Mouse (Mus musculus) intestine, embryonic 15.5 days (tissue): ENCODE data around the gene Fads2. TPM values are rescaled to one million over a fixed set of nuclear protein-coding genes. Genes with fewer than 3 reads are reported as not detected.

Experiments used
- ATAC-seq: fragments of 200-750 bp; cut with Nextera tagmentation; 2 replicates; pipeline ENCODE4 v1.8.0; 2017; ENCODE audit warnings: moderate TSS enrichment, moderate library complexity
- H3K27ac ChIP-seq: fragments of 300-500 bp; sonication (generic); 2 replicates; pipeline ENCODE4 v1.5.1; 2015; ENCODE audit warnings: mild to moderate bottlenecking, inconsistent platforms
- H3K27me3 ChIP-seq: fragments of 300-500 bp; sonication (generic); replicated peaks from 2 replicates; pipeline ENCODE4 v1.6.1; 2015; ENCODE audit warnings: inconsistent platforms
- H3K36me3 ChIP-seq: fragments of 300-500 bp; sonication (generic); 2 replicates; pipeline ENCODE4 v1.6.1; 2015; ENCODE audit warnings: inconsistent platforms
- H3K4me1 ChIP-seq: fragments of 300-500 bp; sonication (generic); replicated peaks from 2 replicates; pipeline ENCODE4 v1.6.1; 2015; ENCODE audit warnings: inconsistent platforms
- H3K4me2 ChIP-seq: fragments of 300-500 bp; sonication (generic); replicated peaks from 2 replicates; pipeline ENCODE4 v1.6.1; 2015; ENCODE audit warnings: mild to moderate bottlenecking, inconsistent platforms
- H3K4me3 ChIP-seq: fragments of 300-500 bp; sonication (generic); replicated peaks from 2 replicates; pipeline ENCODE4 v1.5.1; 2015; ENCODE audit warnings: inconsistent platforms
- H3K9ac ChIP-seq: fragments of 300-500 bp; sonication (generic); 2 replicates; pipeline ENCODE4 v1.6.1; 2015; ENCODE audit warnings: inconsistent platforms
- H3K9me3 ChIP-seq: fragments of 300-500 bp; sonication (generic); 2 replicates; pipeline ENCODE4 v1.6.1; 2016; ENCODE audit warnings: inconsistent platforms
- WGBS: fragments of 180-500 bp; shearing (Covaris S2); methylation state at CpG from one replicate; pipeline ENCODE4 v1.1.7; 2015; 5-methylcytosine and 5-hydroxymethylcytosine counted together
- polyA plus RNA-seq: library from polyadenylated mRNA; unstranded; fragments of >200 nt; fragmentation: Nextera tagmentation; extraction: Ambion mirVana; gene quantifications from 2 replicates; pipeline ENCODE4 v1.2.1, GENCODE M21; 2015

The Fads2 gene
- polyA plus RNA-seq, 1 experiment from 2014 or later = 194 TPM

DNA sequence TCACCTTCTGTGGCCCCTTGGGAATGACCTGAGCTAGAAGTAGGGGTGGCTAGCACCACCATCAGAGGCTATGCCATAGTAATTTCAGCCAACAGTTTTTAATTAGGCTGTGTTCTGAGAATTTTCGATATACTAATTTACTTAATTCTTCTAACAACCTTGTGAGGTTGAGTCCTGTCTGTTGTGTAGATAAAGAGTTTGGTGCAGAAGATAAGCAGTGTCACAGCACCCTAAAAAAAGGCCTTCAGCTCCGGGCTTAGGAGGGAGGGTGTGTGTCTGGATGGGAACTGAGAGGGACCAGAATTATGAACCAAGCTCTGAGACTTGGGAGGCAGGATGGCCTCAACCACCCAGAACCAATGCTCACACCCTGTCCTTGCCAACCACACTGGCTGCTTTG is 55.8 kb downstream of the Fads2 start:
- Histone ChIP-seq H3K9me3 (no peaks in the 10 kb centered on the region), H3K4me2 (no peak overlapping the region), H3K4me1 (peaks cover 25% of the 10 kb centered on the region), H3K27ac (no peak overlapping the region), H3K27me3 (no peaks in the 10 kb centered on the region), H3K9ac (no peak overlapping the region), H3K36me3 (no peaks in the 10 kb centered on the region), H3K4me3 (no peak overlapping the region)
- WGBS = 82% methylated on average over 2 of the region's 2 CpGs
- no peak for ATAC-seq

DNA sequence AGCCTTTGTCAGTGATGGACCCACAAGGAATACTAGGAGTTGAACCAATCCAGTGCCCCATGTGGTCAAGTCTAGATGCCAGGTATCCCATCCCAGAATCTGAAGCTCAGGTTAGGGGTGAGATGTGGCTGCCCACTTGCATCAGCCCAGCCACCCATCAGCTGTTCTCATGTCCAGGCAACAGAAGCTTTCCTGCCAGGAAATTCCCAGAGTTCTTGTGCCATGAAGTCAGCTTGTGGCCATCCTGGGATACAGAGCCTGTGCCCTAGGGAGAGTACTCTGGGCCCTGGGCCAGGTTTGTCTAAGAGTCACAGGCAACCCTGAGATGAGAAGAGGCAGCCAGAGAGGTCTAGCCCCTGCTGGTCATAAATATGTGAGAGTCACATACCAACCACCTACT is 57.9 kb downstream of the Fads2 start:
- H3K27ac ChIP-seq = no peak overlapping the region
- H3K4me3 ChIP-seq = no peak overlapping the region

GRCm38 (mm10) chr19:10042816-10043215 is 58.7 kb downstream of the Fads2 start:
- Histone ChIP-seq H3K36me3 (no peaks in the 10 kb centered on the region), H3K9ac (no peak overlapping the region)

More for the DNA sequence above, 57.9 kb downstream of the Fads2 start:
- no peak for ATAC-seq
- H3K27me3 ChIP-seq = no peaks in the 10 kb centered on the region
- H3K36me3 ChIP-seq = no peaks in the 10 kb centered on the region
- H3K4me1 ChIP-seq = peaks cover 25% of the 10 kb centered on the region
- H3K9me3 ChIP-seq = no peaks in the 10 kb centered on the region
- 0 out of 2 replicates have a peak overlapping the region, but pooled peaks have one; percentile 0 for H3K4me2 ChIP-seq
- no peak overlapping the region for H3K9ac ChIP-seq

DNA sequence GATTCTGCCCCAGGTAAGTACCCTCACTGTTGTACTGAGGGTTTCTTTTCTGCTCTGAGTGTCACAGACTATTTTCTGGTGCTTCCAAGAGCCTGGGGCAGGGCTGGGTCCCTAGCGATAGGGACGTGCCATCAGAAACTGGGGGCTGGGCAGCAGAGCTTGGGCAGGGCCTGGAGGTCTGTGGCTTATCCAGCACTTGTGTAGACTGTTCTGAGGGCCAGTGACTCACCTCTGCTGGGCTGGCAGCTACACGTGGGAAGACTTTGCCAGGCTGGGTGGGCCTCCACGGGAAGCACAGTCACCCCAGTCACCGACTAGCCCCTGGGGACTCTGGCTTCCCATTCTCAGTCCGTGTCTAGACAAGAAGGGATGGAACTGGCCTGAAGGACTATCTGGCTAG is 59.3 kb downstream of the Fads2 start:
- Histone ChIP-seq H3K27me3 (no peaks in the 10 kb centered on the region), H3K4me2 (peak overlapping the region; percentile 99), H3K27ac (no peak overlapping the region), H3K9me3 (no peaks in the 10 kb centered on the region), H3K4me1 (peaks cover 30% of the 10 kb centered on the region), H3K36me3 (no peaks in the 10 kb centered on the region), H3K4me3 (peak overlapping the region; percentile 71), H3K9ac (peak overlapping the region; percentile 76)
- ATAC-seq = 0 out of 2 replicates have a peak, but pooled peaks have one; percentile 7
- 48% methylated on average over 6 of the region's 6 CpGs for WGBS

More at GRCm38 (mm10) chr19:10042816-10043215, 58.7 kb downstream of the Fads2 start:
- H3K4me2 ChIP-seq = peak overlapping the region; percentile 99
- H3K4me3 ChIP-seq = no peak overlapping the region
- no peaks in the 10 kb centered on the region for H3K27me3 ChIP-seq
- ATAC-seq = no peak
- WGBS = 80% methylated on average over 4 of the region's 4 CpGs
- no peak overlapping the region for H3K27ac ChIP-seq
- no peaks in the 10 kb centered on the region for H3K9me3 ChIP-seq
- peaks cover 28% of the 10 kb centered on the region for H3K4me1 ChIP-seq

DNA sequence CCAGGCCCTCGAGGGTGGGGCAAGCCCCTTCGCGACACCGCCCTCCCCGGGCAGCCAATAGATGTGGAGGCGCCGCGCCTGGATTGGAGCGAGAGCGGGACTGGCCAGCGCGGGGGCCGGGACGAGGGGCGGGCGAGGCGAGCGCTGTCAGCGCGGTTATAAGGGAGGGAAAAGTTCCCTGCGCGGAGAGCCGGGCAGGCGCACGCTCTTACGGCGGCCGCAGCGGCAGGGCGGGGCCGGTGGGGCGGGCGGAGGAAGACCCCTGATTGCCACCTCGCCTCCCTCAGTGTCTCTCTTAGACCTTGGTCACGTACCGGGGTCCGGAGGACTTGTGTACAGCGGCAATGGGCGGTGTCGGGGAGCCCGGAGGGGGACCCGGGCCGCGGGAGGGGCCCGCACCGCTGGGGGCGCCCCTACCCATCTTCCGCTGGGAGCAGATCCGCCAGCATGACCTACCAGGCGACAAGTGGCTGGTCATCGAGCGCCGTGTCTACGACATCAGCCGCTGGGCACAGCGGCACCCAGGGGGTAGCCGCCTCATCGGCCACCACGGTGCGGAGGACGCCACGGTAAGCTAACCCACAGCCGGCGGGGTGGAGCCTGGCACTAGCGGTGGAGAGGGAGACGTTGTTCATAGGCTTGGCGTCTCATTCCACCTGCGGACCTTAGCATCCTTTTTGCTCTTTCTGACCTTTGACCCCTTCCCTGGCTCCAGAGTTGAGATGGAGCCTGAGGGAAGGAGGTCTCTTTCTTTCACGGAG is 60.0 kb downstream of the Fads2 start, which contains the start of gene Fads3:
TSS of gene Fads3 (plus strand) at position 182 of the 761 bp plus-strand sequence.
- under 1% methylated on average over 69 of the region's 69 CpGs for WGBS
- Histone ChIP-seq H3K4me2 (peak within 1 kb of the TSS; percentile 99), H3K9me3 (no peaks in the 10 kb centered on the region), H3K9ac (peak within 1 kb of the TSS; percentile 76), H3K4me3 (peak within 1 kb of the TSS; percentile 71), H3K4me1 (peaks cover 30% of the 10 kb centered on the region), H3K36me3 (no peaks in the 10 kb centered on the region), H3K27ac (peak within 1 kb of the TSS; percentile 59), H3K27me3 (no peaks in the 10 kb centered on the region)
- peak; percentile 91 for ATAC-seq

DNA sequence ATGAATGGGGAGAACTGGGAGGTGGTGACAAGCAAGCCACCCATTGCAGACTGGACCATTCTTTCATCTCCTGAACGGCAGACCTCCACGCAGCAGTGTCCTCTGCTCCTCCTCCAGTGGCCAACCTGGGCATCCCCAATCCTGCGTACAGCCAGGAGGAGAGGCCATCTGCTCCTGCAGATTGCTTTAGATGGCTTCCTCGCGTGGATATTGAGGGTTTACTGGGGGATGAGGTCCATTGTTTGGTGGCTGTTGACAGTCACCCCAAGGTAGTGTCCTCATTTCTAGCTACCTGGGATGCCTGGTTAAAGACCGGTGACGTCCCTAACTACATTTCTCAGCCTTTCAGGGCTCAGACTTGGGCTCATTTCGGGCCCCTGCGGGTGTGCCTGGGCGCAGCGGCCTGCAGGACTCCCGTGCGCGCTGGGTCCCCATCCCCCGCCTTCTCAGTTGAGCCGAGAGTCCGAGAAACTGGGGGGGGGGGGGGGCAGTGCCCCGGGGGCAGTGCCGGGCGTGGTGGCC is 60.6 kb downstream of the Fads2 start:
- Histone ChIP-seq H3K9me3 (no peaks in the 10 kb centered on the region), H3K27ac (peak overlapping the region; percentile 41; the same call in 1 of the 2 replicates), H3K4me1 (peaks cover 30% of the 10 kb centered on the region), H3K36me3 (no peaks in the 10 kb centered on the region), H3K4me3 (peak overlapping the region; percentile 71), H3K4me2 (peak overlapping the region; percentile 99), H3K27me3 (no peaks in the 10 kb centered on the region), H3K9ac (peak overlapping the region; percentile 76)
- WGBS = 9% methylated on average over 20 of the region's 20 CpGs
- no peak for ATAC-seq

DNA sequence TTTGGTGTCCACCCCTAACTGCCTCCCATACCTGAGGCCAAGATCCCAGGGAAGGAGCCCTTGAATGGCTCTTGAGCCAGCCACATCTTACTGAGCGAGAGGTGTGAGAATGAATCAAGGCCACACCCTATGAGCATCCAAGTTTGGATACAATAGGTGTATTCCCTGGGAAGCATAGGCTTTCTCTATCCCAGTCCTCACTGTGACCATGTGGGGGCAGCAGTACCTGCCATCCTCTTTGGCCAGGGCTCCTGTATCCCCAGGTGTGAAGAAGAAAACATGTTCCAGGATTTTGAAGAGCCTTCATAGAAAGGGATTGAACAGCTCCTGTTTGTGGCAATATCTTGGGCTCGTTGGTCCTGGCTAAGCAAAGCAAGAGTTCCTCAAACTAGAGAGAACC is 61.9 kb downstream of the Fads2 start:
- Histone ChIP-seq H3K4me2 (no peak overlapping the region), H3K9me3 (no peaks in the 10 kb centered on the region), H3K4me3 (no peak overlapping the region), H3K36me3 (no peaks in the 10 kb centered on the region), H3K4me1 (peaks cover 30% of the 10 kb centered on the region), H3K27ac (no peak overlapping the region), H3K9ac (no peak overlapping the region), H3K27me3 (no peaks in the 10 kb centered on the region)
- ATAC-seq = no peak
- WGBS = 82% methylated on average over 2 of the region's 2 CpGs

GRCm38 (mm10) chr19:10038910-10039309 is 62.6 kb downstream of the Fads2 start:
- ATAC-seq = no peak
- Histone ChIP-seq H3K9ac (no peak overlapping the region), H3K27ac (no peak overlapping the region), H3K4me3 (no peak overlapping the region), H3K36me3 (no peaks in the 10 kb centered on the region), H3K27me3 (no peaks in the 10 kb centered on the region), H3K9me3 (no peaks in the 10 kb centered on the region), H3K4me1 (peaks cover 33% of the 10 kb centered on the region), H3K4me2 (peak overlapping the region; percentile 15; the same call in 1 of the 2 replicates)
- 25% methylated on average over 3 of the region's 3 CpGs for WGBS

- H3K27me3 ChIP-seq = no peaks in the 10 kb centered on the region
- ATAC-seq = no peak
Measured at GRCm38 (mm10) chr19:10038364-10038763, 63.2 kb downstream of the Fads2 start.

GRCm38 (mm10) chr19:10037534-10037933 is 64.0 kb downstream of the Fads2 start:
- Histone ChIP-seq H3K9ac (no peak overlapping the region), H3K9me3 (no peaks in the 10 kb centered on the region), H3K36me3 (no peaks in the 10 kb centered on the region), H3K4me1 (peaks cover 33% of the 10 kb centered on the region), H3K4me3 (no peak overlapping the region), H3K27me3 (no peaks in the 10 kb centered on the region), H3K27ac (no peak overlapping the region), H3K4me2 (no peak overlapping the region)
- ATAC-seq = no peak
- WGBS = 65% methylated on average over 2 of the region's 2 CpGs

More at GRCm38 (mm10) chr19:10038364-10038763, 63.2 kb downstream of the Fads2 start:
- Histone ChIP-seq H3K9ac (no peak overlapping the region), H3K36me3 (no peaks in the 10 kb centered on the region), H3K4me3 (no peak overlapping the region), H3K9me3 (no peaks in the 10 kb centered on the region), H3K4me2 (no peak overlapping the region), H3K4me1 (peaks cover 33% of the 10 kb centered on the region), H3K27ac (no peak overlapping the region)
- WGBS = 82% methylated on average over 3 of the region's 3 CpGs

DNA sequence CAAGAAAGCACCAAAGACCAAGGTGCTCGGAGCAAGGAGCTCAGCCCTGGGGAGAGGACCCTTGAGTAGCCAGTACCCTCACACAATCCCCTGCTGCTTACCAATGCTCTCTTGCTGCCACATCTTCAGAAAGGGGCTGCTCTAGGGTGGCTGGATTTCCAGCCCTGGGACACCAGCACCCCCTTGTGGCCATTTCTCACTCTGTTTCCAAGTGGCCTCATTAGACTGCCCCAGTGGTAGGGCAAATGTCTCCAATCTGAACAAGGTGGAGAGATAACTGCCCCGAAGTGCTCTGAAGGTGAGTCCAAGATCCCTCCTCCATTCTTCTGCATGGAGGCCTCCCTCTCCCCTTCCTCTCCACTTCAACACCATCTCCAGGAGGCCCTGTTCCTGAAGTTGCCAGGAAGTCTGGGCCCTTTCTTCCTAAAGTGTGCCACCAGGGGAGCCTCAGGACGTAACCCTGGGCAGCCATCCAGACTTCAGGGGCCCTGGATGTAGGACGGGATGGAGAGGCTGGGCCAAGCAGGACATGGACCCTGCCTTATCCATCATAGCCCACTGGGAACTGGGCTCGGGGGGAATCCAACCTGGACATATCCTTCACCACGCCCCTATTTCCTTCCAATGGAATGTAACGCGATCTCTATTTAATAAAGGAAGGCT is 66.6 kb downstream of the Fads2 start:
- Histone ChIP-seq H3K4me3 (no peak overlapping the region), H3K36me3 (no peaks in the 10 kb centered on the region), H3K9me3 (no peaks in the 10 kb centered on the region), H3K4me1 (peaks cover 17% of the 10 kb centered on the region), H3K9ac (no peak overlapping the region), H3K27ac (no peak overlapping the region), H3K27me3 (no peaks in the 10 kb centered on the region), H3K4me2 (no peak overlapping the region)
- ATAC-seq = peak; percentile 73
- 68% methylated on average over 8 of the region's 8 CpGs for WGBS

DNA sequence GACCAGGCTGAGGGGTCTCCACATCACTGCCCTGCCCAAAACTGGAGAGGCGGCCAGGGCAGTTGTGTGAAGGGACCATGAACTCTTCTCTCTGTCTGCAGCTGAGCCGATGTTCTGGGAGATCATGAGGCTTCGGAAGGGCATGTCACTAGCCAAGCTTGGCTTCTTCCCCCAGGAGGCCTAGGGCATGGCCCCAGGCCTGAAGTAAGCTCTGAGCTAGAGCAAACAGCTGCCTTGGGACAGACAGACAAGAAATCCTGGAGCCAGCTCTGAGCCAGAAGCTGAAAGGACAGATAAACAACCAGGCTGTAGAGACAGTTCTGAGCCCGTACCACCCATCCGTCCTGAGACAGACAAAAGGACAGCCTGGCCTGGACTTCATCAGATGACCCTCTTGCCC is 67.2 kb downstream of the Fads2 start:
- no peaks in the 10 kb centered on the region for H3K36me3 ChIP-seq
- 80% methylated on average over 5 of the region's 5 CpGs for WGBS
- no peak; the same call in 1 of the 2 replicates for ATAC-seq
- H3K27ac ChIP-seq = no peak overlapping the region
- H3K4me2 ChIP-seq = no peak overlapping the region
- no peak overlapping the region for H3K9ac ChIP-seq
- peaks cover 15% of the 10 kb centered on the region for H3K4me1 ChIP-seq
- H3K9me3 ChIP-seq = no peaks in the 10 kb centered on the region
- H3K27me3 ChIP-seq = no peaks in the 10 kb centered on the region
- H3K4me3 ChIP-seq = no peak overlapping the region
